Mouse (Mus musculus): ENCODE measurements around the gene Lef1.

Lef1 gene

DNA sequence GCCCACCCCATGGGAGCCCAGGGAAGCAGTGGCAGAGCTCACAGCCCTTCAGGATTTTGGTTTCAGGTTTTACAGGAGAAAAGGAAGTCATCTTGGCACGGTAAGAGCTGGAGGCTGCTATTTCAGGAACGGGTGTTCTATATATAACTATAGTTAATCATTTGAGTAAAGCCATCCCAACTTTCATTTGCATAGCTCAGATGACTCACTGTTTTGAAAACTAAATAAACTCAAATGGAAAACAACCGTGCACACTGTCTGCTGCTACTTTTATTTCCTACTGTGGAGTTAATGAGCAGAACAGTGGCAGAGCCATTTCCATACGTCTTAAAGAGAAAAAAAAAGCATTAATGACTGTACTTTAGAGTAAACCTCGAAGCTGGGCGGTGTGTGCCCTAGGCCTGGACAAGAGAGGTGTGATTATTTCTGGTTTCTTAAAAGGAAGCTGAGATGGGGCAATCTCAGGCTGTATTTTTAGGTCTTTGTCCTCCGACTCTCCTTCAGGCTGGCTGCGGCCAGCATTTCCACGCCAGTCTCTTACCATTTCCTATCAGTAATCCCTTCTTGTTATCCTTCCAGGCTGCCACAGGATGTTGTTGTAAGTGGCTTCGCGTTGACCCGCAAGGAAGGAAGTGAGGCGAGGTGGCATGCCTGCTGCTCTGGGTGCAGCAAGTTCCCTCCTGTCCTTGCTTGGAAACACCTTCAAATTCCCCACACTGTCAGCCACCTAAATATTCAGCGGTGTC is 29.2 kb downstream of the Lef1 start:
- peak; percentile 47 for DNase-seq (ENCODE audit: low read depth, low spot score)

DNA sequence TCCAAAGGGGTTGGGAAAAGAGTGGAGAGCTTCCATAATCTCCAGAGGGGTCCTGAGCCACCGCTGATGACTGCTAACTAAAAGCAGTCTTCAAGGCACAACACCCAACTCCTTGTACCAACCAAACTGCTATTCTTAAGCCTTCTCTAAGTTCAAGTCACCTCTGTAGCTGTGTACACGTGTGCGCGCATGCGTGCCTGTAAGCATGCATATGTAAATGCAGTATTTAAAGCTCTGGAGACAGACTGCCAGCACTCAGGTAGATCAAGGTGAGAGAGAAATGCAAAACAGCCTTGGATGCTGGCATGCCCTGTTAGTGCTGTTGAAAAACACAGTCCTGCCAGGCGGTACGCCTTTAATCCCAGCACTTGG is 29.8 kb downstream of the Lef1 start:
- DNase-seq (ENCODE audit: low read depth, low spot score): no peak

DNA sequence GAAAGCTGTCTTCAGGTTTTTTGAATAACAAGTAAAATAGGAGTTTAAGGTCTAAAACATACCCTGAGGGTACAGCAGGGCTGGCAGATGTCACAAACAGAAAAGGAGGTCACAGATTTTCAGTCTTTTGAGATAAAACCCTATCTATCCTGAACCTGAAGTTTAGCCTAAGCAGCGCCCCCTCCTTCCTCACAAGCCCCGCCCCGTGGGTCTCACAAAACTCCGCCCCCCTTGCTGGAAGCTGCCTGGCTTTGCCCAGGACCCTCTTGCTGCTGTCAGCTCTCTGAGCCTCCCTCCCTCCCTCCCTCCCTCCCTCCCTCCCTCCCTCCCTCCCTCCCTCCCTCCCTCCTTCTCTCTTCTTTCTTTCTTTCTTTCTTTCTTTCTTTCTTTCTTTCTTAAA is 31.3 kb downstream of the Lef1 start:
- no peak for DNase-seq (ENCODE audit: low read depth, low spot score)

DNA sequence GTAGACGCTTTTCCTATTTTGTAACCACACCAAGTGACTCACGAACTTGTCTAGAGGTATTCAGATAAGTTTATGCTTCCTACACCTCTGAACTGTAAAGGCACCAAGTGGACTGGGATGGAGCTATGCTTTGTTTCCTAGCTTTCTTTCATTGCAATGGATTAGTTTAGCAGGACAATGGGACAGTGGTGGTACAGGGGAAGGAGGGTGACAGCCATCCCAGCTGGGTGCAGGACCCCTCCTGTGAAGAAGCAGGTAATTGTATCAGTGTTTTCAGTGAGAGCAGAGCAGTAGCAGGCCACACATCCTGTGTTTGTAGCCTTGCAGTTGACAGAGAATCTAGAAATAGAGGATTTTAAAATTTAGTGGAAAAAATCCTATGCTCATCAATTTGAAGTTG is 34.0 kb downstream of the Lef1 start:
- no peak for DNase-seq (ENCODE audit: low read depth, low spot score)

DNA sequence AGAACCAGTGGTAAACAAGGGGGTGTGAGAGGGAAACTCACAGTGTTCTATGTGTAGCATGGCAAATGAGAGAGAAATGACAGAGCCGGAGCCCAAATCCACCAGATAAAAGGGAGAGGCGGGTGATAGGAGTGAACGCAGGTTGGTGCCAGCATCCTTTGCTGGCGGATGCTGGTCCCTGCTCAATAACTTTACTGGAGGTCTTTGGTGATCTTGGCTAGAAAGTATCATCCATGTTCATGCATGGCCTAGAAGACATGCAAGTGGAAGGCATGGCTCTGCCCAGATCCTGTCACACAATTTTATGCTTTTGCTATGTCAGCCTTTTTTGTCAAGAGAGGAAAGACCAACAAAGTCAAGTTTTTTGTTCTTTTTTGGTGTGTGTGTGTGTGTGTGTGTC is 42.6 kb downstream of the Lef1 start:
- no peak for DNase-seq (ENCODE audit: low read depth, low spot score)

DNA sequence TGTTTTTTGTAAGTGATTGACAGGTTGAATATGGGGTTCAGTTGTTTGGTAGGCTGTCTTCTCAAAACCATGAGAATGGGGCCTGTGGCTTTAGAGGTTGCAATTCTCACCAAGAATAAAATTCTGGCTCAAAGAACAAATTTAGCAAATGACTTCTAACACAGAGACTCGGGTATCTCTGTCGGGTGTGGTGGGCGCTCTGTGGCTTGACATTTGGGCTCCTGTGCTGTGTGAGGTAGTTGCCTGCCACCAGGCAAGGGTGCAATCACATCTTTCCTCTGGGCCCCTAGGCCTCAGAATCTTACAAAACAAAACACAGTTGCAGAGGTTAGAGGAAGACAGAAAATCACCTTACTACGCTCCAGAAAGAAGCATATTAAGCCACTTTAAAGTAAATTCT is 43.6 kb downstream of the Lef1 start:
- no peak for DNase-seq (ENCODE audit: low read depth, low spot score)

DNA sequence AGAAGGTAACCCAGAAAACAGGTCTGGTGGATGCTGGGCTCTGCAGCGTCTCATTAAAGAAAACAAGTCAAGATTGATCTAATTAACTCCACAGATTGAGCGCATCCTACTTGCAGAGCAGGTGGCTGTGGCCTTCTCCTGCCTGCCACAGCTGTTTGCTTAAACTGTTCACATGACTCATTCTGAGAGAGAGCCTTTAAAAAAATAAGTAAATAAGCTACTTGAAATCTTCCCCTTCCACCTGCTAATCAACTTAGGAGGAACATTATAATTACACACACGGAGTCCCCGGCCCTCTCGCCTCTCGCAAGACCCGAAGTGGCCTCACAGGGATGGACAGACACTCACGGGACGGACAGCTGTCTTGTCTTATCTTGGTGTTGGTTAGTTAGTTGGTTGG is 44.3 kb downstream of the Lef1 start:
- DNase-seq (ENCODE audit: low read depth, low spot score): peak; percentile 28

DNA sequence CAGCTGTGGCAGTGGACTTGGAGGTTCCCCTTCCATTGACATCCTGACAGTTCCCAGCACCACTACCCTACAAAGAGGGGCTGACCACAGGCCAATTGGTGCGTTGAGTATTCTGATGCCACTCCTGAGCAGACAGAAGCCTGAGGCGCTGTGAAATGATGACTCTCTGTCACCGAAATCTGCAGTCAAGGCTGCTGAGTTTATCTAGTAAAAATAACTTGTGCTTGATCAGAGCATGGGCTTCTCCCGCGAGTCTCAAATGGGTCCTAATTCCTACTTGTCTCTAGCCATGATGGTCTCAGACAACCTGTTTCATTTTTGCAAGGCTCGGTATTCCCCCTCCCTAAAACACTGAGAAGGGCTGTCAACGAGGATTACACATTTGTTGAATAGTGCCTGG is 44.8 kb downstream of the Lef1 start:
- no peak for DNase-seq (ENCODE audit: low read depth, low spot score)

DNA sequence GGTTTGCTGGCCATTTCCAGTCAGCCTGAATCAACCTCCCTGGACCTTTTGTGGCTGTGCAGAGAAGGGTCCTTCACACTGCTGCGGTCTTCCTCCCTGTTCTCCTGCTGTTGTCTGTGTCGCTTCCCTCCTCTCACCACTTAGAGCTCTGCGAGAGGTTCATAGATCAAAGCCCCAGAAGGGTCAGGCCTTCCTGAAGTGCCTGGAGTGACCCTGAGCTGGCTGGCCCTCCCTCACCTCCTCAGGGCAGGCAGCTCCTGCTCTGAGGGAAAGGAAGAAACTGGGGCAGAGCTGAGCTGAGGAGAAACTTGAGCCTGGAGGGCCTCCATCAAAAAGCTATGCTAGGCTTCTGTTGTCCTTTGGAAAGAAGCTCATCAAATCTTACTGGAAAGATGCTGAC is 45.4 kb downstream of the Lef1 start:
- no peak for DNase-seq (ENCODE audit: low read depth, low spot score)

DNA sequence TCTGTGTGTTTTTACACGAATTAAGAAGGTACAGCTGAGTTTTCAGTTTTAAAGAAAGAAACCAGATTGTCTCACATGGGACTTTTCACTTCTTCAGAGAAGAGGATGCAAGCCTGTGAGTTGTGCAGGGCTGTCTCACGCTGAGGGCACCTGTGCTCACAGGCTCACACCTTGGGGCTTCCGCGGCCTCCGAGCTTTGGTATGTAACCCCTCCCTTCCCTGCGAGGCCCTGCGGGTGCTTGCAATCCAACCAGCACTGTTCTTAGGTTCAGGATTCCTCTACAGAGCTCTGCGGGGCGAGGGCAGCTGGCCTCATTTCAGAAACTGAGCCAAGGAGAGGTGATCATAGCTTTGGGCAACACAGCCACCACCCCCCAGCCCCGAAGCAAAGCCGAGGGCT is 46.1 kb downstream of the Lef1 start:
- DNase-seq (ENCODE audit: low read depth, low spot score): no peak

DNA sequence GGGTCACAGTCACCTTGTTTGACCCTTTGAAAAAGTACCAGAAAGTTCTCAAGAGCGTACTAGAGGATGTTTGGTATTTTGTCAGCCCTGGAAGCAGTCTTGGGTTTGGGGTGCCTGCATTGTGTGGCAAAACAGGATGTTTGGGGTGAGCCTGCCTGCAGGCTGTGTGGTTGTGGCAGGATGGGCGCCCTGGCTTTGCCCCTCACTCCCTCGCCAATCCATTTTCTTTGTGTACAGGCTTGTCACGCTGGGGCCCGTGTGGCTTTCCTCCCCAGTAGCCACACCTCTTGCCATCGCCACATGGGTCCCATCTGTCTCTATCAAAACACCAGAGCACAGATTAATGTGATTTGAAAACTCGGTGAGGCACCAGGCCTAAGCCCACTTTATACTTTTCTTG is 47.2 kb downstream of the Lef1 start:
- DNase-seq (ENCODE audit: low read depth, low spot score): no peak

DNA sequence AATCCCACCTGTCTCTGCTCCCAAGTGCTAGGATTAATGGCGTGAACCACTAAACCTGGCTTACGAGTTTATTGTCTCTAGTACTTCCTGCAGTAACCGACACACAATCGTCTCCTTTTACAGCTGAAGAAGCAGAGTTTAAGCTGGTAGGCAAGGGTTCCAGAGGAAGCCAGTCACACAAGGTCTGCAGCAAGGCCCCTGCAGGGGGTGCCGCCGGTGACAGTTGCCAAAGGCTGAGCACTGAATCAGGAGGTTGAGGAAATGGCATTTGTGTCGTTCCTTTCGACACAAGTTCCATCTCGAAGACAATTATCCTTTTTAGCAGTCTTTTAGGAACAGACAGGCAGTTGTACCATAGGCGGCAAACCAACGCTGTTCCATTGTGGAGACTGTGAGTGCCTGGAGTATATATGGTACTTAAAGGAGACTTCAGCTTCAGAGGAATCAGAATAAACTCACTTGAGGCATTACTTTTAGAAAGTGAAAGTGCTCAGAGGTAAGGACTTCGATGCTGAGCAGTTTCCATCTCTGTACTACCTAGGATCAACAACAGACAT is 49.0 kb downstream of the Lef1 start:
- no peak for DNase-seq (ENCODE audit: low read depth, low spot score)

DNA sequence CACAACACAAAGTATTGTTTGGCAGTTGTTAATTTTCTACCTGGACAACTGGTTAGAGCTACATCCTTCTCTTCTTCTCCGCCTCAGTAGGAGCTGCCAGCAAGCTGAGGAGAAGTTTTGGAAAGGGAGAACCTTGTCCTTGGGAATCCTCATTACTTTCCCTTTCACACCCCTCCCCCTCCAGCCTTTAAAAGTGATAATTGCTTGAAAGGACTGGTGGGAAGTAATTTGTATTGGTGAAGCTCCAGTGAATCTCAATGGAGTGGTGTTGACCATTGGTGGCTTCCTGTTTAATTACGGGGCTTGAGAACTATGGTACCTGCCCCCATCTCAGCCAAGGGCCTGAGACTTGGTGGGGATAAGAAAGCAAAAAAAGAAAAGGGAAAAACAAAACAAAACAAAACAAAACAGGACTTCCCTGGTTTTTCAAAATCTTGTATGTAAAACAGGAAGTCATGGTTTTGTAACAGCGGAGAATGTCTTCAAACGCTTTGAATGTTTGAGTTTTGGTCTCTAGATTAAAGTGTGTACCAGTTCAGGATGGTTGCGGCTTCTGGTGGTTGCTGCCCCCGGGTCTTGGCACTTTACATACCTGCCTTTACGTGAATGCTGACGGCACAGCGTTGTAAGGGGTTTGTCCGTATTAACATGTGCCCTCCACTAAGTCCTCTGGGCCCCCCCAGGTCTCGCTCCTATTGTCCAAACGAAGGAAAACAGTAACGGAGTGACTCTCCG is 49.8 kb downstream of the Lef1 start:
- no peak for DNase-seq (ENCODE audit: low read depth, low spot score)

DNA sequence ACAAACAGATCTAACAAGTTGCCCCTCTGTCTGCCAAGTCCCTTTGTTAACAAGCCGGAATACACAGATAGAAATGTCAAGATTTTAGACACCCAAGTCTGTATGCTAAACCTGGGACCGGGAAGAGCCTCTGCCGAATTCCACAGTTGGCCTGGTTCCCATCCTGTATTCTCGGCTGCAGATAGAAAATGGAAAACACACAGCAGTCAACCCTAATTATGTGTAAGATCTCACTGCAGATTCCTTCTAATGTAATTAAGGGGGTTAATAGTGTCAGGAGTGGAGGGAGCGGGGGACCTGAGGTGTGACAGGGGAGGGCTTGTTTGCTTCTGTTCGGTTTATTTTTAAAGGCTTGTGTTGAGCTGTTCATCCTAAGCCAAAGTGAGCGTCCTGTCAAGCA is 50.6 kb downstream of the Lef1 start:
- DNase-seq (ENCODE audit: low read depth, low spot score): no peak

DNA sequence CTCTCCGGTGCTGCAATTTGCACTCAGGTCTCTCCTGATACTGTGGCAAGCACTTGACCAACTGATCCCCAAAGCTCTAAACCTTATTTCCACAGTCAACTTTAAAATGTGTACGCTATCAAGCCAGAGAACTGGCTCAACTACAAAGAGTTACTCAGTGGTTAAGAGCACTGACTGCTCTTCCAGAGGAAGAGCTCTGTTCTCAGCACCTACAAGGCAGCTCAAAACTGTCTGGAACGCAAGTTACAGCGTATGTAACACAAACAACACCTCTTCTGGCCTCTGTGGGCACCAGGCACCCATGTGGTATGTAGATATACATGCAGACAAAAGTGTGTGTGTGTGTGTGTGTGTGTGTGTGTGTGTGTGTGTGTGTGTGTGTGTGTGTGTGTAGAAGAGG is 57.5 kb downstream of the Lef1 start:
- DNase-seq (ENCODE audit: low read depth, low spot score): no peak

DNA sequence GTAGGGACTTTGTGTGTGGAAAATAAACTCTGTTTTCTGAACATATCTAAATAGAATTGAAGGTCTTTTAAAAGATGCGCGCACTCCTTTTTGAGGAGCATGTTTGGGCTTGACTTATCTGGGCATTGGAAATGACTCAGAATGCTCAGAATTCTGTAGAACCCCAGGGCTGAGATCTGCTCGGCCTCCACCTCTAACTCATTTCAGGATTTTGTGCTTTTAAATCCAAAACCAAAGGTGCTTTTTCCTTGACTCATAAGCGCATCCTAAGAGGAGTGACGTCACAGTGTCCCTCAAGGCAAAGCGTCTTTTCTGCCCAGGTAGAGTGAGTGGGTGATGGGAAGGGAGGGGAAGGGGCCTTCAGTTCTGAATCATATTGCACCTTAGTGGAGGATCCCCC is 58.9 kb downstream of the Lef1 start:
- no peak for DNase-seq (ENCODE audit: low read depth, low spot score)

DNA sequence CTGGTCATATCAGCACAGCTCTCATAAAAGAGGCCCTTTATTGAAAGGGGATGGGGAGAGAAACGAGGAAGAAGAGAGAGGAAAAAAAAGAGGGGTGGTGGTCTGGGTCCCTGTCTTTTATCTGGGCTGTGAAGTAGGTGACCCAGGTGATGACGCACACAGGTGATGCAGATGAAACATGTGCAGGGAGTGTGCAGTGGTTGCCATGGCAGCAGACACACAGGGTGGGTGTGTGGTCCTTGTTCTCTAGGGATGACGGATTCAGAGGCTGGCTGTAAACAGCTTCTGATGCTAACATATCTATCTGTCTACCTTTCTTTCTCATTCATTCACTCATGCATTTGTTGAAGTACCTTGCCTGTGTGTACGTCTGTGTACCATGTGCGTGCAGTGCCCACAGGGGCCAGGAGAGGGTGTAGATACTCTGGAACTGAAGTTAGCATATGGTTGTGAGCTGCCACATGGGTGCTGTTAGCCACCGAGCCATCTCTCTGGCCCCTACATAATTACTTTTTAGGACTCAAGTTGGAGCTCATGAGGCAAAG is 59.9 kb downstream of the Lef1 start:
- DNase-seq (ENCODE audit: low read depth, low spot score): no peak

DNA sequence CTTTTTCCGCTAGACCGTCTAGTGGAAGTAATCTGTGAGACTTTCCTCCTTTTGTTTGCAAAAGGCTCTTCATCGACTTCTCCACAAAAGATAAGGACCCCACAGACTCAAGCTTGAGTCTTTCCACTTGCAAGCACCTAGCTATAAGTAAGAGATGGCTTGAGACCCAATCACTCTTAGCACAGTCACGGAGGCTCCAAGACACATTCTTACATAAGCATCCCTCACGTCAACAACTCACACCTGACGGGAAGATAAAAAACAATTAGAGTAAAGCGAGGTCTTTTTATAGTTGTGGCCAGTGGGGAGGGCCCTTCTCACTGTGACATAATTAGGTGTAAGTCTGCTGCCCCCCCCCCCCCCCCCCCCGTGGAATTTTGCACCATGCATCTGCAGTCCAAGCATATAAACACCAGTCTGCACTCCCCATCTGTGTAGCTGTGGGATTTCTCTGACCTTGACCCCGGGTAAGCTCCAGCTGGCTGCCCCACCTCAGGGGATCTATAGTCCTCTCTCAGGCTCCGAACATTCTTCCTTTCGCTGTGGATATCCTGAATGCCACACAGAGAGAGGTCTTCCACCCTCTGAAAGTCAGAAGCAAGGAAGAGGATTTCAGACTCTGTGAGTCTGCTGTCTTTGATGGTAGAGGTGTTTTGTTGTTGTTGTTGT is 61.2 kb downstream of the Lef1 start:
- DNase-seq (ENCODE audit: low read depth, low spot score): no peak

DNA sequence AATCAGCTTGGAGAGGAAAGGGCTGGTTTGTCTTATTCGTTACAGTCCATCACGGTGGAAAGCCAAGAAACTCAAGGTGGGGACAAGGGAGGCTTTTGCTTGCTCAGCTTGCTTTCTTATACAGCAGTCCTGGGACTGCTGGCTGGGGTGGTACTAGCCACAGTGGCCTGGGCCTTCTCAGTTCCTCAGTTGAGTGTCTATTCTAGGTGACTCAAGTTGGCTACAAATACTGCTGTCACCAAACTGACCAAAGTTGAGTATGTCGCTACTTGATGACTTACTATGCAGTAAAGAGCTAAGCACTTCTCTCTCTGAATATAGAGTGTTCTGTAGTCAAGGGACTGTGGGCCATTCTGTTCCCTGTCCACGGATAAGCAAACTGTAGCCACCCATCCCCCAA is 62.0 kb downstream of the Lef1 start:
- no peak for DNase-seq (ENCODE audit: low read depth, low spot score)

DNA sequence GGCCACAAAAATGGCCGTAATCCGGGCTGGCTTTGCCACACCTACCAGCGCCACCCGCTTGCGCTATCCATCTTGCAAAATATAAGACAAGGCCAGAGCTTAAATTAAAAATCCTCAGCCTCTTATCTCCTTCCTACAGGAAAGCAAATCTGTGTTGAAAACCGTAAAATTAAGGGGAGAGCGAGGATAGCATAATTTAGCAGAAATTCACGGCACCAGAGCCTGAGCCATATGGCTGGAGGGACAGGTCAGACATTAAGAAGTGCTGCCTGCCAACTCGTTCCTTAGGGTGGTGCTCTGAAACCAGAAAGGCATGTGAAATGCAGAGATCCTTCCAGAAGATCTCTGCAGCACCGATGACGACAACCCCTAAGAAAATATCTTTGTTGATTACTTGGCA is 70.7 kb downstream of the Lef1 start:
- no peak for DNase-seq (ENCODE audit: low read depth, low spot score)

DNA sequence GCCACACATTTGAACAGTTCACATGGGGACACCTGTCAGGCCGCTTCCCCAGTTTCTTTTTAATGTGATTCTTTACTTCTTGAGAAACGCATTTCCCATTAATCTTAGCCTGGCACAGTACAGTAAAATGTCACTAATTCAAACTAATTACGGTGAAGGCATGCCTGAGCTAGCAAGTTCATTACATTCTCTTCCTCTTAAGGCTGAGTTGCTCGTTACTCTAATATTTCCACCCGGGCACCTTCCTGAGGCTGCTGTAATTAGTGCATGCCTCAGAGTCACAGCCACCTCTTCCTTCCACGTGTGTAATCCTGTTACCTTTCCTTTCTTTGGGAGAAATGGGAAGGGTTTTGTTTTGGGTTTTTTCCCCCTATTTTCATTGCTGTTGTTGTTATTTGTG is 71.9 kb downstream of the Lef1 start:
- no peak for DNase-seq (ENCODE audit: low read depth, low spot score)

DNA sequence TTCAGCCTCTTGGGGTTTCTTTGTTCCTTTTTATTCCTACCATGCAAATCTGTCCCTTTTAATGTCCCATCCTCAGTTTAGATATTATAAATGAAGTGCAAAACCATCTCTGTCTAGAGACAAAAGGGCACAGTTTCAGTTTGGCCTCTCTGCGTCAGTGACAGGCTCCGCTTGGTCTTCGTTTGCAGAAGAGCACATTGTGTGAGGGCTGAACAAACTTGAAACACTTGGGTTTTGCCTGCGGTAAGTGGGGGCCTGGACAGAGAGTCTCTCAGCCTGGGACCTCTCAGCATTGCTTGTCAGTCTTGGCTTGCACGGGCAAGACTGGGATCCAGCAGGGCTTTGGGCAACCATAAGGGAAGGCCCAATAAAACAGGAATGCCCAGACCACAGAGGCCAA is 75.9 kb downstream of the Lef1 start:
- DNase-seq (ENCODE audit: low read depth, low spot score): no peak
